Mouse (Mus musculus): ENCODE results near the gene Snca.

Gene Snca

DNA sequence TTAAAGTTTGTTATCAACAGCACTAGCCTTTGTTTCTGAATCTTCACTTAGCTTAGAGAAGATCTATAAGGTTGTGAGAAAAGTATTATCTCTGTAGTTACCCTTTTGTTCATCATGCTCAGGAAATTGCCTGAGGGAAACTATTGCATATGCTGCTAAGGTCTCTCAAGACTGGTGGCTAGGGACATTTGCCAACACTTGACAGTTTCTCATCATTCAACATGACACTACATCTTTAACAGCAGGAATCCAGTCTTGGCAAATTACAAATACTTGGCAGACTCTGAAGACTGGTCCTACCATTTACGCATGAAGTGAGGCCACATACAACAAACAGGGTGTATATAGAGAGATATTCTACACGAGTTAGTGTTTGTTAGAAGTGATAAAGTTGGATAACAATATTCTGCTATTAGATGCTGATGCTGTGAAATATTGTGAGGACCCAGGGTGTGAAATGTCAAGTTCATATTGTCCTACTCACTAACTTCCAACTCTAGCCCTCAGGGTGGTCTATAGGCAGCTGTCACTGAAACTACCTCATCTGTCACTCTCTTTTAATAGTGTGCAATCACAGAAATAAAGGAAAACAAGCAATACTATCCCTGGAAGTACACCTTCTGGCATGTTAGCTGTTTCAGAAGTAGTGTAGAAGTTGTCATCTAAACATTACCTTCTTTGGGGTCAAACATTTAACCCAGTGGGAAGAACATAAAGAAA, 105.4 kb downstream of the Snca start:
- in situ Hi-C loops (cut with MboI, MseI) = loop anchor here in 1 of 2 experiments (25.0 kb wide), 1 partner anchor 812 kb away; no protein-coding TSS in a partner anchor

DNA sequence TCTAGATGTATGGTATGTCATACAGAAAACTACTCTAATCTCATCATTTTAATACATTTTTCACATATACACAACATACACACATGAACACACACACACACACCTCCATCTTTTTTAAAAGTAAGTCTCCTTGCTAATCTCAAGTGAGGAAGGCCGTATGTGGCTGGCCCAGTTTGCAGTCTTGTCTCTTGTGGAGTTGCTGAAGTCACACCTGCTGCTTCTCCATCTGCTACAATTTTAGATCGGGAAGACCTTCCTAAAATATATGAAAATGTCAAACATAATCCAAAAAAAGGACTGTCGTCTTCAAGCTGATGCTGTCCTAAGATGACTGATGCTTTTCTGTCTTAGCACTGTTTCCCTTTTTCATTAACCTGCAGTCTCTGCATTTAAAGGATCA, 112.1 kb downstream of the Snca start:
- in situ Hi-C loops (cut with MboI, MseI) = loop anchor here in 1 of 2 experiments (25.0 kb wide), 1 partner anchor 805 kb away; no protein-coding TSS in a partner anchor

DNA sequence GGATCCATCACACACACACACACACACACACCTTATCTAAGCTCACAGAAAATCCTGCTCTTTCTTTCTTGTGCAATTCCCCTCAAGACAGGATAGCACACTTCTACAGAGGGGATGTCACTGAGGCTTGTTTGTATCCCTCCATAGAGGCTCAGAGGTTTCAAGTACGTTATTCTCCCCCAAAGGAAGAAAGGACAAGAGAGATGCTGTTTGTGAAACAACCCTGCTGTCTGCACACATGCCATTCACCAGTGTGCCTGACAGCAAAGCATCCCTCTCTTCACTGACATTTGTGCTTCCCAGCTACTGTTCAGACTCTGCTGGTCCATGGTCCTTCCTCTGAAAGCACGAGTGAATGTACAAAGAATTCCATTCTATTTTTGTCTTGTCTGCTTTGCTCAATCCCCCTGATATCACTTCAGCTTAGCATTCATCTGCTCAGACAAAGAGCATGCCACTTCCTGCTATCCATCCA, 119.6 kb downstream of the Snca start:
- in situ Hi-C loops (cut with MboI, MseI) = loop anchor here in 1 of 2 experiments (25.0 kb wide), 1 partner anchor 798 kb away; no protein-coding TSS in a partner anchor

DNA sequence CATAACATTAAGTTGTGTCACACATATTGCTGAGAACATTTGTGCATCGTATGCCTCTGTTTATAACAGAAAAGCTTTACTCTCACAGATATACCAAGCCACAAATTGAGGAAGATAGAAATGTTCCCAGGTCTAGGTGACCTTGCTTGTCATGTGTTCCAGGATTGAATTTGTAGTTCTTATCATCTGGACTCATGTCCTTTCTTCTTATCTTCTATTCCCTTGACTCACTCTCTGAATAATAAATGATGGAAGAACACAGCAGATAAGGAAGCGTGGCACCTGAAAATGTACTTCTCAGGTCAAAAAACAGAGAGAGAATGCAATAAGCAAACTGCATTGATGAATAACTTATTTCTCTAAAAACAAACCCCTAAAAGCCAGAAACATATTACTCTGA, 131.6 kb downstream of the Snca start:
- in situ Hi-C loops (cut with MboI, MseI) = no loop called here

DNA sequence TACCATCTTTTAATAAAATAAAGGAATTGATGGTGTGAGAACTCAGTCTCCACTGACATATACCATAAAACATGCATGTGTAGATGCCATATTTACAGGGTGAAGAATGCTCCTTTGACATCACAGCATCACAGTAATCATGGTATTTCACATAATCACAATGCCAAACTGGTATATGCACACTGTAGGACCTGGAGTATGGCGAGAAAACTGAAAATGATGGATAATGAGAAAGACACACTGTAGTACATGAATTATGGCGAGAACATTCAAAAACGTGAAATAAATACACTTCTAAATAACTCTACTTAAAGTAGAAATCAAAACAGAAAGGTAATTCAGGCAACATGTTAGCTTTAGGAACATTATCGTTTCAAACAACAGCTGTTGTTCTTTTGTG, 142.6 kb downstream of the Snca start:
- in situ Hi-C loops (cut with MboI, MseI) = loop anchor here in 1 of 2 experiments (5.0 kb wide), 1 partner anchor 255 kb away; no protein-coding TSS in a partner anchor

DNA sequence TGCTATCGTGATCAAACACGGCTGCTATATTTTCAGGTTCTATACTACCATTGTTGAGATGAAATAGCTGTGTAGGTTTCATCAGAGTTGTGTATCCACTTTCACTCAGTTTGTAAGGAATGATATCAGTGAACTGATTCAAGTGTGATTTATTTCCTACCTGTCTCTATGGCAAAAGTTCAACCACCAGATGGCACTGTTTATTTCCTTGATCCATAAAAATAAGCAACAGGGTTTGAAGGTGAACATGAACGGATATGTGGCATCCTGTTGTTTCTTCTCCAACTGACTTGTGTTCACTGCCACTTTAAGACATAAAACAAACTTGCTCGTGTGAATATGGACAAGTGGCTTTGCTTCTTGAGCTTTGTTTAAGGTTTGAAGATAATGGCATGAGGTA, 147.4 kb downstream of the Snca start:
- in situ Hi-C loops (cut with MboI, MseI) = no loop called here
